Mouse (Mus musculus): ENCODE data around the gene Wnk1. TPM values are rescaled to one million over a fixed set of nuclear protein-coding genes. Genes with fewer than 3 reads are reported as not detected.

Wnk1 gene
- polyA plus RNA-seq, 1 experiment from 2014 or later, result 50.2 TPM

DNA sequence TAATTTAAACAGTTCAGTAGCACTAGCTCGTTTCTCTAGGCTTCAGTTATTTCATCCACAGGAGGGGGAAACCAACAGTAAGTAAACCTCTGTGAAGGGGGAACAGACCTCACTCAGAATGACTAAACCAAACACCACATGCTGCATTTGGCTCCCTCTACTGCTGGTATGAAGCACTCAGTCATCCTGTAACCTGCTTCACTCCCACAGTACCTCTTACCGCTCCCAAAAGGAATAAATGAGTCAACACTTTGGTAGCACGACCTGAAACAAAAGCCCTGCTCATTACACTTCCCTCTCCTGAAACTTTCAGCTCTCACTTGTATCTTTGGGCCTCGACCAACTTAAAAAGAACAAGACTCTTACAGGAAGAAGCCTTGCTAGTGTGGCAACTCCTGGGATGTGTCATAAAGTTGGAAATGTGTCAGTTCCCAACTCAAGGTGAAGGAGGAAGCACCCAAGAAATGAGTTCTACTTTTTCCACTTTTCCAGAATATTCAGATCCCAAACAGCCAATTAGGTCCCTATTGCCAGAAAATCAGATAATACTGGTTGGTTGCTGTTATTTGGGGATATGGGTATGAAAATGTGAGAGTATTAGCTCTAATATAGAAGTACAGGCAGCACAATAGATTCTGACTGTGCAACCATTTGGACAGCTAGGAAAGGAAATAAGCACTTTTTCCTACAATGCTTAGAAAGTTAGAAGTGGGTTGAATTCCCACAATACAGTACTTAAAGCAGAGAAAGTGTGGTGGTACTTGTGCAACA lies 114.1 kb downstream of the Wnk1 start:
- WGBS, result 39% methylated on average over 4 of the region's 4 CpGs
- H3K36me3 ChIP-seq, result peaks cover 39% of the 10 kb centered on the region
- ATAC-seq (ENCODE audit: insufficient read depth, low FRiP score, low read depth), result no peak

GRCm38 (mm10) chr6:119922544-119922943 lies 115.9 kb downstream of the Wnk1 start:
- H3K9ac ChIP-seq, result no peak overlapping the region
- no peaks in the 10 kb centered on the region for H3K9me3 ChIP-seq
- H3K27ac ChIP-seq, result no peak overlapping the region
- H3K4me1 ChIP-seq, result no peaks in the 10 kb centered on the region
- no peak overlapping the region for H3K4me3 ChIP-seq (replicated peaks)
- ATAC-seq (ENCODE audit: insufficient read depth, low FRiP score, low read depth), result no peak
- no peak overlapping the region for H3K4me2 ChIP-seq
- no peaks in the 10 kb centered on the region for H3K27me3 ChIP-seq (replicated peaks)
- peaks cover 30% of the 10 kb centered on the region for H3K36me3 ChIP-seq
- WGBS, result 88% methylated on average over 4 of the region's 4 CpGs

More for the DNA sequence above, 114.1 kb downstream of the Wnk1 start:
- H3K4me3 ChIP-seq (replicated peaks), result no peak overlapping the region
- no peaks in the 10 kb centered on the region for H3K4me1 ChIP-seq
- H3K4me2 ChIP-seq, result no peak overlapping the region
- H3K27me3 ChIP-seq (replicated peaks), result no peaks in the 10 kb centered on the region
- H3K27ac ChIP-seq, result no peak overlapping the region
- H3K9me3 ChIP-seq, result no peaks in the 10 kb centered on the region
- no peak overlapping the region for H3K9ac ChIP-seq

GRCm38 (mm10) chr6:119922136-119922535 lies 116.3 kb downstream of the Wnk1 start:
- no peak overlapping the region for H3K9ac ChIP-seq
- H3K27ac ChIP-seq, result no peak overlapping the region
- no peaks in the 10 kb centered on the region for H3K4me1 ChIP-seq
- no peak overlapping the region for H3K4me3 ChIP-seq (replicated peaks)
- H3K27me3 ChIP-seq (replicated peaks), result no peaks in the 10 kb centered on the region
- no peak for ATAC-seq (ENCODE audit: insufficient read depth, low FRiP score, low read depth)
- H3K36me3 ChIP-seq, result peaks cover 29% of the 10 kb centered on the region
- WGBS, result 79% methylated on average over 3 of the region's 3 CpGs
- H3K4me2 ChIP-seq, result no peak overlapping the region
- no peaks in the 10 kb centered on the region for H3K9me3 ChIP-seq

- Histone ChIP-seq H3K27ac (no peak overlapping the region), H3K9me3 (no peaks in the 10 kb centered on the region), H3K4me3 (replicated peaks) (no peak overlapping the region), H3K4me1 (no peaks in the 10 kb centered on the region), H3K36me3 (peaks cover 32% of the 10 kb centered on the region), H3K27me3 (replicated peaks) (no peaks in the 10 kb centered on the region), H3K4me2 (no peak overlapping the region), H3K9ac (no peak overlapping the region)
- ATAC-seq (ENCODE audit: insufficient read depth, low FRiP score, low read depth), result no peak
- 81% methylated on average over 16 of the region's 16 CpGs for WGBS
These were observed 119.8 kb downstream of the Wnk1 start for GRCm38 (mm10) chr6:119918561-119919181.

DNA sequence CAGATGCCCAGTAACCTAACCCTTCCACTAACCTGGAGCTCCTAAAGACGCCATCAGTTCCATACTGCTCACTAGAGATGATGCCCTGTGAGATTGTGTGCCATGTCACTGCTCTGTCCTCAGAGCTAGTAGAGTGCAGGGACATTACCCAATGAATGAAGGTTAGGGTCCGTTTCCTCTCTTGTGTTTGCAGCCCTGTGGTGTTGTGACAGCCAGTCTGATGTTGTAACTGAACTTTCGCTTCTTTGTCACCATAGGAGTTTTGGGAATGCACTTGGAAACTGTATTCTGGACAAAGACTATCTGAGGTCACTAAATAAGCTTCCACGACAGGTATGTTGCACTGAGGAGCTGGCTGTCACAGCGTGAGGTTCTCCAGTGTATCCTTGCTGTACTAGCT lies 122.8 kb downstream of the Wnk1 start:
- Histone ChIP-seq H3K9ac (no peak overlapping the region), H3K27me3 (replicated peaks) (no peaks in the 10 kb centered on the region), H3K4me3 (replicated peaks) (no peak overlapping the region), H3K4me1 (no peaks in the 10 kb centered on the region), H3K36me3 (peaks cover 39% of the 10 kb centered on the region), H3K27ac (no peak overlapping the region), H3K9me3 (no peaks in the 10 kb centered on the region), H3K4me2 (no peak overlapping the region)
- ATAC-seq (ENCODE audit: insufficient read depth, low FRiP score, low read depth), result no peak
- 90% methylated on average over 5 of the region's 5 CpGs for WGBS

GRCm38 (mm10) chr6:119912046-119912445 lies 126.4 kb downstream of the Wnk1 start:
- H3K27me3 ChIP-seq (replicated peaks), result no peaks in the 10 kb centered on the region
- WGBS, result 71% methylated on average over 5 of the region's 5 CpGs
- no peak overlapping the region for H3K4me3 ChIP-seq (replicated peaks)
- H3K27ac ChIP-seq, result no peak overlapping the region
- no peaks in the 10 kb centered on the region for H3K9me3 ChIP-seq
- no peak overlapping the region for H3K4me2 ChIP-seq
- no peak overlapping the region for H3K9ac ChIP-seq
- peaks cover 23% of the 10 kb centered on the region for H3K36me3 ChIP-seq
- no peaks in the 10 kb centered on the region for H3K4me1 ChIP-seq
- no peak for ATAC-seq (ENCODE audit: insufficient read depth, low FRiP score, low read depth)

DNA sequence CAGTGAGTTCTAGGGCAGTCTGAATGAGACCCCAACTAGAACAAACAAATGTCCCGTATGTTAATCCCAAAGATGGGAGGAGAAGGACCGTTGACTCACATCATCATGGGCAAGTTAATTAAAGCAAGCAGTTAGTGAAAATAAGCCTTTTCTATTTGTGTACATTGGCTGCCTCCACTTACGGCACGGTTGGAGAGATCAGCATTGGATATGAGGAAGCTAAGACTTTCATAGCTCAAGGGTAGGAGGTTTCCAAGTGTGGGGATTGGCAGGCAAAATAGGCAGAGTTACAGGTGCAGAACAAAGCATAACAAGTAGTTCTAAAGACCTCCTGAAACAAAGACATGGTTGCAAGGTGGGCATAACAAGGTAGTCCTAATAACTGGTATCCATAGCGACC lies 133.0 kb downstream of the Wnk1 start:
- no peak overlapping the region for H3K4me3 ChIP-seq (replicated peaks)
- H3K36me3 ChIP-seq, result no peaks in the 10 kb centered on the region
- 90% methylated on average over 5 of the region's 5 CpGs for WGBS
- 0 out of 2 replicates have a peak, but pooled peaks cover 3% of the 10 kb centered on the region for H3K4me1 ChIP-seq
- H3K9ac ChIP-seq, result no peak overlapping the region
- no peak for ATAC-seq (ENCODE audit: insufficient read depth, low FRiP score, low read depth)
- H3K27ac ChIP-seq, result no peak overlapping the region
- H3K4me2 ChIP-seq, result no peak overlapping the region
- H3K9me3 ChIP-seq, result no peaks in the 10 kb centered on the region
- no peaks in the 10 kb centered on the region for H3K27me3 ChIP-seq (replicated peaks)

DNA sequence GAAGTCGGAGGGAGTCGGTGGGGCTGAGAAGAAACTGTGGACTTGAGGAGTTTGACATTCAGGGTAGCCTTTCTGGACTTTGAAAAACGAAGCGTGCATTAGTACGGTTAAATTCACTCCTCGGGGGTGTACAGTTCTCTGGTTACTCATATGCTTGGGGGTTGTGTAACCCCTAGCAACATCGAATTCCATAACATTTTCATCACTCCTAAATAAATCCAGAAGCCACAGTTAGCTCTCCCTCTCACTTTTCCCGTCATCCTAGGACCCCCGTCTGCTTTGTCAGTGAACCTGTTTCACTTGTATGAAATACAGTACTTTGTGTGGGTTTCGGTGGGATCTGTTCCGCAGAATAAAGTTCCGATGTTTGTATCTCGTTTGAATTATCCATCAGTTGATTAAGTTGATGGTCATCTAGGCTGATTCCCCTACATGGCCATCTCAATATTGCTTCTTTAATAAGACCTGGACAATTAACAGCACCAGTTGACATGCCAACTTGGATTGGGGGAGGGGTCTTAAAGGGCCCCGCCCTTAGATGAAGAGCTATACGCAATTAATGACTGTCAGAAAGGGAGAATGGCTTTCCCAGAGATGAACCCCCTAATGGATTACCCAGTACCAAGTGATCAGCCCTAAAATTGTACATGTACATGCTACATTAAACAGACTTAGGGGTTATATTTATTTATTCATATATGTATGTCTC lies 135.2 kb downstream of the Wnk1 start:
- peak overlapping the region; percentile 98 for H3K27ac ChIP-seq
- H3K4me2 ChIP-seq, result peak overlapping the region; percentile 73
- WGBS, result 17% methylated on average over 15 of the region's 15 CpGs
- no peak for ATAC-seq (ENCODE audit: insufficient read depth, low FRiP score, low read depth)
- 0 out of 2 replicates have a peak, but pooled peaks cover 3% of the 10 kb centered on the region for H3K4me1 ChIP-seq
- H3K27me3 ChIP-seq (replicated peaks), result no peaks in the 10 kb centered on the region
- peak overlapping the region; percentile 94 for H3K4me3 ChIP-seq (replicated peaks)
- H3K36me3 ChIP-seq, result no peaks in the 10 kb centered on the region
- H3K9ac ChIP-seq, result peak overlapping the region; percentile 96
- H3K9me3 ChIP-seq, result no peaks in the 10 kb centered on the region

GRCm38 (mm10) chr6:119902204-119903080 lies 136.0 kb downstream of the Wnk1 start, which contains the start of gene Rad52:
Rad52 (plus strand) TSS chr6:119902698.
- H3K36me3 ChIP-seq, result no peaks in the 10 kb centered on the region
- 1% methylated on average over 66 of the region's 67 CpGs for WGBS
- peak within 1 kb of the TSS; percentile 98 for H3K27ac ChIP-seq
- peak within 1 kb of the TSS; percentile 96 for H3K9ac ChIP-seq
- no peaks in the 10 kb centered on the region for H3K27me3 ChIP-seq (replicated peaks)
- H3K4me2 ChIP-seq, result peak within 1 kb of the TSS; percentile 73
- peak; percentile 86 for ATAC-seq (ENCODE audit: insufficient read depth, low FRiP score, low read depth)
- H3K4me3 ChIP-seq (replicated peaks), result peak within 1 kb of the TSS; percentile 94
- H3K4me1 ChIP-seq, result 0 out of 2 replicates have a peak, but pooled peaks cover 3% of the 10 kb centered on the region
- H3K9me3 ChIP-seq, result no peaks in the 10 kb centered on the region

DNA sequence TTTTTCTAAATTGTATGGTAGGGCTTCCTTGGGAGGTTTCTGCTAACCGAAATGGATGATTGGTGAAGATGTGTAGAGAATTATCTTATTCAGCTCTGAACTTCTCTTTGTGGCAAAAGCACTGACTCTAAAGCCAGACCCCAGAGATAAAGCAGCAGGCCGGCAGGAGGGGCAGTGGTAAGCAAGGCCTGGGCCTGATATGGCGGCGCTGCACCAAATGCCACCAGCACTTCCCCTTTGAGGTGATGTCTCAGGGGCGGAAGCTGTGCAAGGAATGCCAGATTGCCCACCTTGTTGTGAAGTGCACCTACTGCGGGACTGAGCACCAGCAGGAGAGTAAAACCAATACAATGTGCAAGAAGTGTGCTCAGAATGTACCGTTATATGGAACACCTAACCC lies 145.8 kb downstream of the Wnk1 start:
- Histone ChIP-seq H3K36me3 (no peaks in the 10 kb centered on the region), H3K4me3 (replicated peaks) (no peak overlapping the region), H3K27ac (no peak overlapping the region), H3K27me3 (replicated peaks) (no peaks in the 10 kb centered on the region), H3K9me3 (no peaks in the 10 kb centered on the region), H3K4me2 (no peak overlapping the region), H3K4me1 (no peaks in the 10 kb centered on the region), H3K9ac (no peak overlapping the region)
- 73% methylated on average over 7 of the region's 7 CpGs for WGBS
- no peak for ATAC-seq (ENCODE audit: insufficient read depth, low FRiP score, low read depth)

DNA sequence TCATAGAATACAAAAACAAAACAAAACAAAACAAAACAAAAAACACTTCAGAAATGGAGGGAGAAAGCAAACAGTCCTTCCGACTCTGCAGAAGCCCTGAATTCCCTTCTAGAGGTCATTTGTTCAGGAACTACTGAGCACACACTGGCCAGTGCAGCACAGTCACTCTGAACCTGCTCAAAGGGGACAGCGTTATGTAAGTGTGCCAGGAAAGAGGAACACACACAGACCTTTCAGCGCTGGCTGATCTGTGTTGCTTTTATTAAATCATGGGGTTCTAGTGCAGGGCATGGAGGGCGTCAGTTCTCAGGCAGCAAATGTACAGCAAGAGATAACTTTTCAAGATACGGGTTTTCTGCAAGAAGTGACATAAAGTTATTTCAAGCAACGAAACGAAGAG lies 155.3 kb downstream of the Wnk1 start:
- Histone ChIP-seq H3K9me3 (no peaks in the 10 kb centered on the region), H3K27ac (no peak overlapping the region), H3K36me3 (no peaks in the 10 kb centered on the region), H3K4me1 (no peaks in the 10 kb centered on the region), H3K9ac (no peak overlapping the region), H3K27me3 (replicated peaks) (no peaks in the 10 kb centered on the region), H3K4me2 (no peak overlapping the region), H3K4me3 (replicated peaks) (no peak overlapping the region)
- peak; percentile 31; the same call in 1 of the 2 replicates for ATAC-seq (ENCODE audit: insufficient read depth, low FRiP score, low read depth)
- 53% methylated on average over 7 of the region's 7 CpGs for WGBS

Data from stomach, embryonic 15.5 days (tissue).